Mouse (Mus musculus) hindbrain, embryonic 16.5 days (tissue): ENCODE measurements around the gene Grm3. TPM values are rescaled to one million over a fixed set of nuclear protein-coding genes. Genes with fewer than 3 reads are reported as not detected.
A peak's percentile ranks its signal among the peaks of the same experiment; 100 is the strongest.

Experiments
- ATAC-seq: fragments of 200-750 bp; cut with Nextera tagmentation; 2 replicates; pipeline ENCODE4 v1.8.0; 2017; ENCODE audit warnings: moderate TSS enrichment, moderate library complexity
- H3K27ac ChIP-seq: fragments of 300-500 bp; sonication (generic); 2 replicates; pipeline ENCODE4 v1.5.1; 2014; ENCODE audit warnings: low read depth, mild to moderate bottlenecking, control low read depth, low read length, moderate library complexity
- H3K27me3 ChIP-seq: fragments of 300-500 bp; sonication (generic); replicated peaks from 2 replicates; pipeline ENCODE4 v1.6.1; 2014; ENCODE audit warnings: low read length; ENCODE audit not compliant: control insufficient read depth, insufficient read depth
- H3K36me3 ChIP-seq: fragments of 300-500 bp; sonication (generic); 2 replicates; pipeline ENCODE4 v1.6.1; 2014; ENCODE audit warnings: mild to moderate bottlenecking, low read length, moderate library complexity, mixed read lengths; ENCODE audit not compliant: control insufficient read depth, insufficient read depth
- H3K4me1 ChIP-seq: fragments of 300-500 bp; sonication (generic); 2 replicates; pipeline ENCODE4 v1.6.1; 2014; ENCODE audit warnings: low read depth, low read length; ENCODE audit not compliant: control insufficient read depth, insufficient read depth
- H3K4me2 ChIP-seq: fragments of 300-500 bp; sonication (generic); 2 replicates; pipeline ENCODE4 v1.6.1; 2014; ENCODE audit warnings: mild to moderate bottlenecking, low read length, control low read depth, moderate library complexity
- H3K4me3 ChIP-seq: fragments of 300-500 bp; sonication (generic); 2 replicates; pipeline ENCODE4 v1.5.1; 2014; ENCODE audit warnings: mild to moderate bottlenecking, low read length, control low read depth, moderate library complexity
- H3K9ac ChIP-seq: fragments of 300-500 bp; sonication (generic); 2 replicates; pipeline ENCODE4 v1.6.1; 2014; ENCODE audit warnings: low read depth, mild to moderate bottlenecking, control low read depth, low read length, moderate library complexity
- H3K9me3 ChIP-seq: fragments of 300-500 bp; sonication (generic); 2 replicates; pipeline ENCODE4 v1.6.1; 2014; ENCODE audit warnings: mild to moderate bottlenecking, low read length, moderate library complexity; ENCODE audit not compliant: control insufficient read depth
- WGBS: fragments of 180-500 bp; shearing (Covaris S2); extraction: QIAGEN DNeasy Blood & Tissue Kit; methylation state at CpG from one replicate; pipeline ENCODE4 v1.1.7; 2014; 5-methylcytosine and 5-hydroxymethylcytosine counted together
- polyA plus RNA-seq: library from polyadenylated mRNA; unstranded; fragments of >200 nt; fragmentation: Nextera tagmentation; extraction: Ambion mirVana; gene quantifications from 2 replicates; pipeline ENCODE4 v1.2.1, GENCODE M21; 2015

The Grm3 gene
- polyA plus RNA-seq, 1 experiment from 2014 or later, result 97.5 TPM

- ATAC-seq, result peak; percentile 69; the same call in 1 of the 2 replicates
Measured at GRCm38 (mm10) chr5:9570946-9571345, 154.0 kb downstream of the Grm3 start.

GRCm38 (mm10) chr5:9557706-9558105, 167.3 kb downstream of the Grm3 start:
- Histone ChIP-seq H3K4me3 (no peak overlapping the region), H3K4me1 (no peaks in the 10 kb centered on the region), H3K9me3 (no peaks in the 10 kb centered on the region), H3K4me2 (no peak overlapping the region), H3K9ac (no peak overlapping the region), H3K27me3 (no peaks in the 10 kb centered on the region), H3K27ac (no peak overlapping the region), H3K36me3 (no peaks in the 10 kb centered on the region)
- ATAC-seq, result peak; percentile 92
- 43% methylated on average over 3 of the region's 3 CpGs for WGBS

More at GRCm38 (mm10) chr5:9570946-9571345, 154.0 kb downstream of the Grm3 start:
- Histone ChIP-seq H3K4me1 (no peaks in the 10 kb centered on the region), H3K9ac (no peak overlapping the region), H3K4me3 (no peak overlapping the region), H3K27ac (peak overlapping the region; percentile 44; the same call in 1 of the 2 replicates), H3K36me3 (peaks cover 11% of the 10 kb centered on the region; the same call in 1 of the 2 replicates), H3K27me3 (no peaks in the 10 kb centered on the region), H3K4me2 (no peak overlapping the region), H3K9me3 (0 out of 2 replicates have a peak, but pooled peaks cover 2% of the 10 kb centered on the region)
- WGBS, result 84% methylated on average over 6 of the region's 6 CpGs

- WGBS, result 17% methylated on average over 8 of the region's 8 CpGs
- no peaks in the 10 kb centered on the region for H3K9me3 ChIP-seq
- no peaks in the 10 kb centered on the region for H3K4me1 ChIP-seq
- ATAC-seq, result peak; percentile 73
- no peak overlapping the region for H3K27ac ChIP-seq
- H3K9ac ChIP-seq, result no peak overlapping the region
- no peaks in the 10 kb centered on the region for H3K36me3 ChIP-seq
- H3K4me2 ChIP-seq, result no peak overlapping the region
- H3K27me3 ChIP-seq, result no peaks in the 10 kb centered on the region
- no peak overlapping the region for H3K4me3 ChIP-seq
Measured at GRCm38 (mm10) chr5:9540822-9541557, 184.0 kb downstream of the Grm3 start.

- H3K9me3 ChIP-seq, result no peaks in the 10 kb centered on the region
- no peak for ATAC-seq
- no peaks in the 10 kb centered on the region for H3K36me3 ChIP-seq
- no peak overlapping the region for H3K4me2 ChIP-seq
- no peaks in the 10 kb centered on the region for H3K4me1 ChIP-seq
- 84% methylated on average over 4 of the region's 4 CpGs for WGBS
- H3K27me3 ChIP-seq, result no peaks in the 10 kb centered on the region
- H3K9ac ChIP-seq, result no peak overlapping the region
- H3K4me3 ChIP-seq, result no peak overlapping the region
- no peak overlapping the region for H3K27ac ChIP-seq
Measured at GRCm38 (mm10) chr5:9525507-9525906, 199.5 kb downstream of the Grm3 start.

- peaks cover 3% of the 10 kb centered on the region; the same call in 1 of the 2 replicates for H3K9me3 ChIP-seq
- no peak overlapping the region for H3K9ac ChIP-seq
- no peaks in the 10 kb centered on the region for H3K36me3 ChIP-seq
- no peaks in the 10 kb centered on the region for H3K4me1 ChIP-seq
- no peak overlapping the region for H3K4me2 ChIP-seq
- H3K27ac ChIP-seq, result no peak overlapping the region
- H3K4me3 ChIP-seq, result no peak overlapping the region
- WGBS, result 88% methylated on average over 1 of the region's 1 CpGs
- peak; percentile 65; the same call in 1 of the 2 replicates for ATAC-seq
- no peaks in the 10 kb centered on the region for H3K27me3 ChIP-seq
Measured at GRCm38 (mm10) chr5:9511027-9511426, 213.9 kb downstream of the Grm3 start.

GRCm38 (mm10) chr5:9497235-9497634, 227.7 kb downstream of the Grm3 start:
- Histone ChIP-seq H3K9me3 (no peaks in the 10 kb centered on the region), H3K4me3 (no peak overlapping the region), H3K9ac (no peak overlapping the region), H3K36me3 (no peaks in the 10 kb centered on the region), H3K4me1 (no peaks in the 10 kb centered on the region), H3K4me2 (no peak overlapping the region), H3K27ac (no peak overlapping the region), H3K27me3 (no peaks in the 10 kb centered on the region)
- 74% methylated on average over 4 of the region's 4 CpGs for WGBS
- ATAC-seq, result no peak

- Histone ChIP-seq H3K4me3 (no peak overlapping the region), H3K4me2 (no peak overlapping the region), H3K27me3 (no peaks in the 10 kb centered on the region), H3K9me3 (no peaks in the 10 kb centered on the region), H3K36me3 (no peaks in the 10 kb centered on the region), H3K9ac (no peak overlapping the region), H3K4me1 (no peaks in the 10 kb centered on the region), H3K27ac (no peak overlapping the region)
- 19% methylated on average over 5 of the region's 5 CpGs for WGBS
- peak; percentile 56; the same call in 1 of the 2 replicates for ATAC-seq
Measured at GRCm38 (mm10) chr5:9495456-9495855, 229.5 kb downstream of the Grm3 start.

GRCm38 (mm10) chr5:9477587-9477986, 247.4 kb downstream of the Grm3 start:
- Histone ChIP-seq H3K4me1 (no peaks in the 10 kb centered on the region), H3K4me2 (no peak overlapping the region), H3K27me3 (no peaks in the 10 kb centered on the region), H3K9me3 (no peaks in the 10 kb centered on the region), H3K36me3 (no peaks in the 10 kb centered on the region), H3K27ac (no peak overlapping the region), H3K4me3 (no peak overlapping the region), H3K9ac (no peak overlapping the region)
- ATAC-seq, result no peak
- 89% methylated on average over 3 of the region's 3 CpGs for WGBS

- no peak overlapping the region for H3K4me2 ChIP-seq
- ATAC-seq, result no peak
- no peak overlapping the region for H3K4me3 ChIP-seq
- no peaks in the 10 kb centered on the region for H3K9me3 ChIP-seq
- no peaks in the 10 kb centered on the region for H3K4me1 ChIP-seq
- H3K36me3 ChIP-seq, result no peaks in the 10 kb centered on the region
- H3K27me3 ChIP-seq, result no peaks in the 10 kb centered on the region
- no peak overlapping the region for H3K9ac ChIP-seq
- H3K27ac ChIP-seq, result no peak overlapping the region
- WGBS, result 89% methylated on average over 2 of the region's 2 CpGs
Measured at GRCm38 (mm10) chr5:9453298-9453697, 271.7 kb downstream of the Grm3 start.
